Mouse (Mus musculus) left cerebral cortex, adult 6 months (tissue): ENCODE measurements around the gene Gm1110. TPM values are rescaled to one million over a fixed set of nuclear protein-coding genes. Genes with fewer than 3 reads are reported as not detected.

Experiments
- long read RNA-seq, 2 experiments: library from polyadenylated mRNA; unstranded; transcript quantifications; one replicate each; pipeline ENCODE4 v2.0.0; 2019 to 2020
- polyA plus RNA-seq: library from polyadenylated mRNA; unstranded; fragments of <200 nt; fragmentation: Nextera tagmentation; gene quantifications from 2 replicates; pipeline ENCODE4 v1.2.3, GENCODE M21; 2021

The Gm1110 gene
- not detected in 2 replicates for polyA plus RNA-seq
- long read RNA-seq, experiment 1, partial matches to known transcripts = 1 of 1 reads
- long read RNA-seq, experiment 1, other reads (novel, unspliced or antisense) = 0 of 1 reads
- long read RNA-seq, experiment 2 = 0 reads

GRCm38 (mm10) chr9:26922909-26923526 is at the start of gene Gm1110:
Gene Gm1110 (minus strand): TSS chr9:26923111.

GRCm38 (mm10) chr9:26860751-26861150 is 62.2 kb downstream of the Gm1110 start, which contains the start of gene Glb1l3:
Gene Glb1l3 (minus strand): TSS chr9:26860890.

Other genes with a start within 250 kb of the Gm1110 start
- 18.9 and 88.2 TPM in 2 replicates for gene B3gat1, start 189.4 kb downstream of the Gm1110 start, polyA plus RNA-seq
- gene Glb1l2, start 116.6 kb downstream of the Gm1110 start, polyA plus RNA-seq = 0.24 and 0.27 TPM in 2 replicates
- not detected in 2 replicates for gene Glb1l3, start 62.2 kb downstream of the Gm1110 start, polyA plus RNA-seq
- 17.9 and 24.0 TPM in 2 replicates for gene Acad8, start 76.5 kb upstream of the Gm1110 start, polyA plus RNA-seq
- gene Thyn1, start 76.6 kb upstream of the Gm1110 start, polyA plus RNA-seq = 58.8 and 63.5 TPM in 2 replicates
- 57.5 and 59.6 TPM in 2 replicates for gene Vps26b, start 107.0 kb upstream of the Gm1110 start, polyA plus RNA-seq
- gene Ncapd3, start 107.1 kb upstream of the Gm1110 start, polyA plus RNA-seq = 3.5 and 4.3 TPM in 2 replicates
- 21.8 and 27.3 TPM in 2 replicates for gene Jam3, start 232.3 kb upstream of the Gm1110 start, polyA plus RNA-seq